Mouse (Mus musculus) heart, adult 18-20 months (tissue): Measurements from ENCODE around the gene Ltb4r1. TPM values are rescaled to one million over a fixed set of nuclear protein-coding genes. Genes with fewer than 3 reads are reported as not detected.

ENCODE experiments used
- DNase-seq, 2 experiments: peaks; one replicate each; pipeline ENCODE4 v3.0.0; 2021 to 2022; ENCODE audit warnings: mixed read lengths in 1 of 2
- total RNA-seq, 2 experiments: library from RNA; stranded (reverse); gene quantifications; 2 replicates each; pipeline ENCODE4 v1.2.3; 2021

Gene Ltb4r1
- total RNA-seq, 2 experiments from 2014 or later, result 0.25 to 0.41 TPM

DNA sequence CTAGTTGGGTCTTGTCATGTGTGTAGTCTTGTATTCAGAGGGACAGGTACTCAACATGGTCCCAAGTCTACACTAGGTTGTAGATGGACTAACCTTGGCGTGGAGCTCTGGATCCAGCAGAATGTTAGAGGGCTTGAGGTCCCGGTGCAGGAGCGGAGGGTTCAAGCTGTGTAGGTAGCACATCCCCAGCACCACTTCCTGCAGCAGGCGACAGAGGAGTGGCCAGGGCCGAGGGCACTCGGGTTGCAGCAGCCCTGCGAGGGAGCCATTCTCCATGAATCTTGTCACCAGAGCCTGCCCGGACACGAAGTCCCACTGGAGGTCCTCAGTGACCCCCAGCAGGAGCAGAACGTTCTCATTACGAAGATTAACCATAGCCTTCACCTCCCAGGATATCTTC lies 22.0 kb downstream of the Ltb4r1 start:
- peak in 1 of 2 experiments; percentile 1 for DNase-seq

DNA sequence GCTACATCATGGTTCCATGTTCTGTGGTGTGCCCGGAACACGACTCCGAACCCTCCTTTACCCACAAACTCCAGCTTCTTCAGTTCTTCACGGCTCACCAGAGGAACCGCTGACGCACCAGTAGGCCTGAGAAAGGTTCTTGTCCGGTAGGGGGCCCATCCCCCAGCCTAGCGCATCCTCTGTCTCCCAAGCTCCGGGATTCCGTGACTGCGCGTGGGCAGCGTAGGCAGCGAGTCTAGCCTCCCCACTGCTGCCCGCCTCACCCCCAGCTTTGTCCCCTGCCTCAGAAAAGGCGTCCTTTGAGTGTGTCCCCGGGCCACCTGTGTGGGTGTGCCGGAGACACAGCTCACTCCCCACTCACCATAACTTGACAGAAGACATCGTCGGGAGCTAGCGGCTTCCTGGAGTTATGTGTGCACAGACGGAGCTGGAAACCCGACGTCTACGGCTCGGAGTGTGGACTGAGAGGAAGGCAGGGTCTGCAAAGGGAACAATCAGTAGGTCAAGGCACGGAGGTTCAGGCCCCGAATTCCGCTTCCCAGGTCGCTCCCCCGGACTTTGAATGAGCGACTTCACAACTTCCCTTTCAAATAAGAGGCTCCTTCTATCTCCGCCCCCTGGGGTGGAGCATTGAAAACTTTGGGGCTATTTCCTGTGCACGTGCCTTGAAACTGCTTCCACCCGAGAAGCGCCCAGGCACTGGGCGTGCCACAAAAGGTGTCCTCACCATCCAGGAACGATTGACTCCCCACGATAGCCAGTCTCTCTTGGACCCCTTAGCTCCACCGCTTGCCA lies 22.7 kb downstream of the Ltb4r1 start, which contains the start of gene Ripk3:
Gene Ripk3, minus strand, starts transcription at position 610 of the 795 bp plus-strand sequence.
- peak; percentile 73 to 82 for DNase-seq

DNA sequence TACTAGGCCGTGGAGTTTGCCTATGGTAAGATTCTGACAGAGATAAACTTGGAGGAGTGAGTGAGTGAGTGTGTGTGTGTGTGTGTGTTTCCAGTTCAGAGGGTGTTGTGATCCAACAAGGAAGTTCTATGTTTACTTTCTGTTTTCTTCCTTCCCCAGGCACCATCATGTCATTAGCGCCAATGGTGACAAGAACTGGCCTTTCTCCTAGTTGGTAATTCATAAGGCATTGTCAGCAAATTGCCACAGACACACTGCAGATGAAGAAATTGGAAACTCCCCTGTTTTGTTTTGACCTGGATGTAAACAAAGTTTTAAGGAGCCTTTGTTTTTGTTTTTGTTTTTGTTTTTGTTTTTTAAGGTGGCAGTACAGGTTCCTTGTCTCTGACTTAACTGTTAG lies 27.7 kb downstream of the Ltb4r1 start:
- no peak for DNase-seq

DNA sequence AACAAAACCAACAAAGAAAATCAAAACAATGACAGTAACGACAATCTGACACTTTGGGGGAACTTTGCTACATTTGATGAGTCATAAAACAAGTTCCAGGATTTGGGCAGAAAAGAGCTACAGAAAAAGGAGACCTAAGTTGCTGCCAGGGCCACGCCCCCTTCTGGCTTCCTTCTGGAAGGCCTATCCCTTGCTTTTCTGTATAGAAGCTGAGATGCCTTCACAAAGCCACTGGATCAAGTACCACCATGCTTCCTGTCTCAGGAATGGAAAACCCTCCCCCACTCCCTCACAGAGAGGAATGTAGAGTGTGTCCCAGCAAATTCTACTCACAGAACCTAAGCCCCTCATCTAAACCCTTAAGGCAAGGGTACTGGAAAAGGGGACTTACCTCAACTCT lies 28.2 kb downstream of the Ltb4r1 start:
- DNase-seq, result peak; percentile 32 to 42

DNA sequence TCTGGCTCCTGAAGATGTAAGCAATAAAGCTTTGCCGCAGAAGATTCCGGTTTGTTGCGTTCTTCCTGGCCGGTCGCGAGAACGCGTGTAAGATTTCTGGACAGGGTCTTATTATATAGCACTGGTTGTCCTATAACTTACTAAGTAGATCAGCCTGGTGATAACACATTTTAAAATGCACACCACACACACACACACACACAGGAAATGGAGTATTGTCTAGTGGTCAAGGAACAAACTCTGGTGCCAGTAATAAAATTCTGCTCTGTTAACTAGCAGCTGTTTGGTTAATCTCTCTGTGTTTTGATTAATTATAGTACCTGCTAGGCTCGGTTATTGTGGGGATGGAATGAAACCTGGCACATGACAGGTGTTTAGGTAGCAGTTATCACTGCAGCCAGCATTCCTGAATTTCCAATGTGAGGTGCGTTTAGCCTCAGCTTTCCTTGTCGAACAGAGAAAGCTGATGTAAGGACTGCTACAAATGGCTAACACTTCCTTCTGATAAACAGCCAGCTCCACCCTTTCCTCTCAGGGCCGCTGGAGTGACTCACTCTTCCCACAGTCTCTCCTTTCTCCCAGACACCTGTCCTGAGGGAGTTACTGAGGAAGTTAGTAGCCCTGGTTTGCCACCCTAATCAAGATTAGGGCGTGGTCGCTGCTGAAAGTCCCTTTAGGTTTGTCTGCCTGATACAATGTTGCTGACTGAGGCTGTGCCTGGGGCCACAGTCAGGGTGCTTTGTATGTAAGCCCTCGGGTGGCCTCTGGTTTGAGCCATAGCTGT lies 29.8 kb downstream of the Ltb4r1 start:
- DNase-seq, result peak; percentile 50 to 74

DNA sequence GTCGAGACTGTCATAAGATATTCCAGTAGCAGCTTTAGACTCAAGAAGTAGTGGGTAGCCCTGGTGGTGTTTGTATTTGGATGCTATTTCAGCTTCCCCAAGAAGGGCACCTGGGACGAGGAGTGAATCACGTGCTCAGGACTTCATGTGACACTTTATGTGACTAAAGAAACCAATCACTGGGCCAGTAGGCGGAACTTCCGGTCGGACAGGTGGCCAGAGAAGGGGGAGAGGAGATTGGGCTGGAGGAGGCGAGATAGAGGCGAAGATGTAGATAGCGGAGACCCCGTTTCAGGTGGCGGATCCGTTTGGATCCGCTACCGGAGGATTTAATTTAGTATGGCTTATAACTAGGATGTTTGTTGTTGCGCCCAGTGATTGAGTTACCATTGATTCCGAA lies 49.1 kb downstream of the Ltb4r1 start:
- DNase-seq, result peak; percentile 66 to 71

DNA sequence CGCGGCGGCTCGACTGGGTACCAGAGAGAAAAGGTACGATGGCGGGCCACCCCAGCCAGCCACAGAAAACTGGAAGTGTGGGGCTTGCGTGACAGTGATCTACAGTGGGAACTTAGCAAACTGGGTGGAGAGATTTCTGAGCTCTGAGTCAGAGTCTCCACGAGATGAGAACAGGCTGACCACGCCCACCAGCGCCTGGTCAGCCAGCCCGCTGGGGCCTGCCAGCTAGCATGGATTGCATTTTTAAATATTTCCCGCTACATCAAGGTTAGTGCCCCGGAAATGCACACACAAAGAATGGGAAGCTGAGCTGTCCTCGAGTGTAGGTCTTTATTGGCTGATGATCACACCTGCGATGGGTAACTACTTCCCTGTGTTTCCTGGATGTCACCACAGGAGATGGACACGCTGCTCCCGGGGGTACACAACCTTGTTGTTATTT lies 49.6 kb downstream of the Ltb4r1 start:
- peak; percentile 72 to 78 for DNase-seq

Other genes starting within 250 kb of the Ltb4r1 start
- gene Nrl, start 241.0 kb upstream of the Ltb4r1 start, total RNA-seq, result not detected
- gene Pck2, start 225.7 kb upstream of the Ltb4r1 start, total RNA-seq, result 1 to 10 TPM; 8.3 to 9.4 TPM
- gene Dcaf11, start 206.0 kb upstream of the Ltb4r1 start, total RNA-seq, result 100 to 1,000 TPM; 147 to 152 TPM
- gene A730061H03Rik, start 205.6 kb upstream of the Ltb4r1 start, total RNA-seq, result not detected
- 100 to 1,000 TPM; 172 to 176 TPM for gene Fitm1, start 190.3 kb upstream of the Ltb4r1 start, total RNA-seq
- gene Psme1, start 187.8 kb upstream of the Ltb4r1 start, total RNA-seq, result 100 to 1,000 TPM; 276 to 319 TPM
- 10 to 100 TPM; 66.8 to 70.0 TPM for gene Emc9, start 180.7 kb upstream of the Ltb4r1 start, total RNA-seq
- 100 to 1,000 TPM; 142 to 145 TPM for gene Psme2, start 174.8 kb upstream of the Ltb4r1 start, total RNA-seq
- gene Rnf31, start 174.3 kb upstream of the Ltb4r1 start, total RNA-seq, result 10 to 100 TPM; 25.4 to 29.9 TPM
- gene Irf9, start 162.4 kb upstream of the Ltb4r1 start, total RNA-seq, result 10 to 100 TPM in 1 of 2 experiments, 1 to 10 TPM in 1; 8.9 to 11.0 TPM
- gene Rec8, start 147.9 kb upstream of the Ltb4r1 start, total RNA-seq, result under 1 TPM; 0.22 to 0.62 TPM
- gene Ipo4, start 130.0 kb upstream of the Ltb4r1 start, total RNA-seq, result 10 to 100 TPM; 51.3 to 64.8 TPM
- 1 to 10 TPM; 1.4 to 2.3 TPM for gene Gm49378, start 128.1 kb upstream of the Ltb4r1 start, total RNA-seq
- gene Tm9sf1, start 122.2 kb upstream of the Ltb4r1 start, total RNA-seq, result 10 to 100 TPM; 39.7 to 42.3 TPM
- gene Tssk4, start 115.8 kb upstream of the Ltb4r1 start, total RNA-seq, result under 1 TPM; 0.42 to 0.54 TPM
- gene Mdp1, start 105.5 kb upstream of the Ltb4r1 start, total RNA-seq, result 10 to 100 TPM; 47.1 to 58.8 TPM
- gene Gmpr2, start 94.0 kb upstream of the Ltb4r1 start, total RNA-seq, result 10 to 100 TPM in 1 of 2 experiments, 1 to 10 TPM in 1; 8.7 to 10.8 TPM
- 100 to 1,000 TPM; 250 to 257 TPM for gene Nedd8, start 93.8 kb upstream of the Ltb4r1 start, total RNA-seq
- 10 to 100 TPM; 10.1 to 12.1 TPM for gene Tinf2, start 84.1 kb upstream of the Ltb4r1 start, total RNA-seq
- gene Tgm1, start 52.0 kb upstream of the Ltb4r1 start, total RNA-seq, result under 1 TPM; 0.25 to 0.44 TPM
- gene Rabggta, start 43.7 kb upstream of the Ltb4r1 start, total RNA-seq, result 10 to 100 TPM; 14.8 to 15.8 TPM
- gene Dhrs1, start 20.3 kb upstream of the Ltb4r1 start, total RNA-seq, result 10 to 100 TPM; 39.8 to 42.6 TPM
- gene Nop9, start 20.3 kb upstream of the Ltb4r1 start, total RNA-seq, result 10 to 100 TPM in 1 of 2 experiments, 1 to 10 TPM in 1; 7.7 to 11.9 TPM
- 1 to 10 TPM; 2.0 TPM for gene Cideb, start 7.5 kb upstream of the Ltb4r1 start, total RNA-seq
- gene Ltb4r2, start 4.5 kb upstream of the Ltb4r1 start, total RNA-seq, result under 1 TPM; 0.21 to 0.25 TPM
- gene Adcy4, start 18.1 kb downstream of the Ltb4r1 start, total RNA-seq, result 10 to 100 TPM; 15.7 to 17.3 TPM
- 1 to 10 TPM; 1.6 to 2.9 TPM for gene Ripk3, start 22.9 kb downstream of the Ltb4r1 start, total RNA-seq
- 1 to 10 TPM; 2.5 to 4.0 TPM for gene Nfatc4, start 57.2 kb downstream of the Ltb4r1 start, total RNA-seq
- gene Nynrin, start 88.0 kb downstream of the Ltb4r1 start, total RNA-seq, result 1 to 10 TPM; 7.2 to 7.4 TPM
- not detected for gene Cbln3, start 118.4 kb downstream of the Ltb4r1 start, total RNA-seq
- 10 to 100 TPM in 1 of 2 experiments, 1 to 10 TPM in 1; 8.6 to 10.0 TPM for gene Khnyn, start 119.0 kb downstream of the Ltb4r1 start, total RNA-seq
- gene Sdr39u1, start 134.3 kb downstream of the Ltb4r1 start, total RNA-seq, result 100 to 1,000 TPM; 119 to 138 TPM
- 1 to 10 TPM; 1.6 to 2.5 TPM for gene Cma1, start 178.7 kb downstream of the Ltb4r1 start, total RNA-seq
- not detected for gene Cma2, start 185.0 kb downstream of the Ltb4r1 start, total RNA-seq